Mouse (Mus musculus) forebrain, embryonic 13.5 days (tissue): Measurements from ENCODE around the gene Chd2. TPM values are rescaled to one million over a fixed set of nuclear protein-coding genes. Genes with fewer than 3 reads are reported as not detected.
A peak's percentile ranks its signal among the peaks of the same experiment; 100 is the strongest.

Experiments used
- ATAC-seq: fragments of 200-750 bp; cut with Nextera tagmentation; 2 replicates; pipeline ENCODE4 v1.8.0; 2017
- H3K27ac ChIP-seq: fragments of 300-500 bp; sonication (generic); 2 replicates; pipeline ENCODE4 v1.5.1; 2015; ENCODE audit warnings: inconsistent platforms, mild to moderate bottlenecking, moderate library complexity
- H3K27me3 ChIP-seq: fragments of 300-500 bp; sonication (generic); 2 replicates; pipeline ENCODE4 v1.6.1; 2015; ENCODE audit warnings: mild to moderate bottlenecking, inconsistent platforms
- H3K36me3 ChIP-seq: fragments of 300-500 bp; sonication (generic); 2 replicates; pipeline ENCODE4 v1.6.1; 2015; ENCODE audit warnings: mild to moderate bottlenecking, inconsistent platforms; ENCODE audit not compliant: poor library complexity, severe bottlenecking
- H3K4me1 ChIP-seq: fragments of 300-500 bp; sonication (generic); 2 replicates; pipeline ENCODE4 v1.6.1; 2015; ENCODE audit warnings: inconsistent platforms
- H3K4me2 ChIP-seq: fragments of 300-500 bp; sonication (generic); 2 replicates; pipeline ENCODE4 v1.6.1; 2015; ENCODE audit warnings: inconsistent platforms, mild to moderate bottlenecking, moderate library complexity
- H3K4me3 ChIP-seq: fragments of 300-500 bp; sonication (generic); 2 replicates; pipeline ENCODE4 v1.5.1; 2015; ENCODE audit warnings: mild to moderate bottlenecking, inconsistent platforms
- H3K9ac ChIP-seq: fragments of 300-500 bp; sonication (generic); 2 replicates; pipeline ENCODE4 v1.6.1; 2015; ENCODE audit warnings: mild to moderate bottlenecking, inconsistent platforms
- H3K9me3 ChIP-seq: fragments of 300-500 bp; sonication (generic); replicated peaks from 2 replicates; pipeline ENCODE4 v1.6.1; 2016; ENCODE audit warnings: inconsistent platforms
- WGBS: fragments of 180-500 bp; shearing (Covaris S2); methylation state at CpG from one replicate; pipeline ENCODE4 v1.1.7; 2015; 5-methylcytosine and 5-hydroxymethylcytosine counted together
- polyA plus RNA-seq: library from polyadenylated mRNA; unstranded; fragments of >200 nt; fragmentation: Nextera tagmentation; extraction: Ambion mirVana; gene quantifications from 2 replicates; pipeline ENCODE4 v1.2.1, GENCODE M21; 2015

Gene Chd2
- polyA plus RNA-seq, 1 experiment from 2014 or later, result 62.8 TPM

DNA sequence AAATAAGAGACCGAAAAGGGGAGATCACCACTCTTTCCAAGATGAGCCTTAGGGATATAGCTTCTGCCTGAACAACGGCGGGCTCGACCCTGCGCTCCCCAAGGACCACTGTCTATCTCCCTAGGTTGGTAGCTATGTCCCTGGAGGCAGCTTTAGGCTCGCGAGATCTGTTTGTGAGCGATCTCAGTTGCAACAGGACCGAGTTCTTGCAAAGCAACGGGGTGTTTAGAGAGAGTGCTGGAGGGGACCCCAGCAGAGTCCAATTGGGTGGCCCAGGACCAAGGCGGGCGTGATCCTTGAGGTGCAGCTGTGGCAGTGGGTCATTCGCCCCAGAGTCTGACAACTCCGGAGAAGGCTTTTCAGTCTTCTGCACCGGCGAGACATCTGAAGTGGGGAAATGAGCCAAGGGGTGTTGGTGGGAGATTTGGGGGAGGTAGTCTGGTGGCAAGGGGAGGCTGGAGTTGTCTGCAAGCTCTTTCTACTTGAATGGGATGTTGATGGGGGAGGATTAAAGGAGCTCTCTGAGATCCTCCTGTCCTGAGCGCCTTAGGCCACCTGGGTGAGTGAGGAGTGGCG, 151.1 kb downstream of the Chd2 start:
- H3K4me1 ChIP-seq, result peaks cover 85% of the 10 kb centered on the region
- peak overlapping the region; percentile 86 for H3K27ac ChIP-seq
- peak; percentile 20 for ATAC-seq
- H3K36me3 ChIP-seq, result peaks cover 14% of the 10 kb centered on the region
- H3K4me2 ChIP-seq, result peak overlapping the region; percentile 84
- peak overlapping the region; percentile 64 for H3K4me3 ChIP-seq
- WGBS, result 1% methylated on average over 18 of the region's 18 CpGs
- no peaks in the 10 kb centered on the region for H3K9me3 ChIP-seq
- H3K27me3 ChIP-seq, result no peaks in the 10 kb centered on the region
- H3K9ac ChIP-seq, result peak overlapping the region; percentile 91

DNA sequence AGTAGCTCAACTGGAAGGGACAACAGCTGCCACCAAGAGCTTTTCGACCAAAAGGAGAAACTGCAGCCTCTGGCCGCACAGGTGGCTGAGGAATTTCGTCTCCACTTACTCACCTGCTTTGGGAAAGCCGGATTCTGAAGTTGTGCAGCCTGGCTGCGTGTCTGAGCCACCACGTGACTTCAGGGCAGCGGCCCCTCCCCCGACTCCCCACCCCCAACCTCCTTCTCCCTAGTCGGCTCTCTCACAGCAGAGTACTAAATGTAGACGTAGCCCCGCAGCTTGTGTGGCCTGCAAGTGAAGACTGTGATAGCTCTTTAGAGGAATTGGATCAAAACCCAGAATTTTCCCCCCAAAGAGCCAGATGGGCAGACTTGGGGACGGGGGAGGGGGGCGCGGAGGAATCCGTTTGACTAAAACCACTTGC, 151.7 kb downstream of the Chd2 start:
- peak overlapping the region; percentile 86 for H3K27ac ChIP-seq
- peaks cover 86% of the 10 kb centered on the region for H3K4me1 ChIP-seq
- no peaks in the 10 kb centered on the region for H3K27me3 ChIP-seq
- H3K9me3 ChIP-seq, result no peaks in the 10 kb centered on the region
- peak overlapping the region; percentile 64 for H3K4me3 ChIP-seq
- WGBS, result 1% methylated on average over 15 of the region's 15 CpGs
- H3K4me2 ChIP-seq, result peak overlapping the region; percentile 84
- no peak for ATAC-seq
- peaks cover 12% of the 10 kb centered on the region for H3K36me3 ChIP-seq
- H3K9ac ChIP-seq, result peak overlapping the region; percentile 91

DNA sequence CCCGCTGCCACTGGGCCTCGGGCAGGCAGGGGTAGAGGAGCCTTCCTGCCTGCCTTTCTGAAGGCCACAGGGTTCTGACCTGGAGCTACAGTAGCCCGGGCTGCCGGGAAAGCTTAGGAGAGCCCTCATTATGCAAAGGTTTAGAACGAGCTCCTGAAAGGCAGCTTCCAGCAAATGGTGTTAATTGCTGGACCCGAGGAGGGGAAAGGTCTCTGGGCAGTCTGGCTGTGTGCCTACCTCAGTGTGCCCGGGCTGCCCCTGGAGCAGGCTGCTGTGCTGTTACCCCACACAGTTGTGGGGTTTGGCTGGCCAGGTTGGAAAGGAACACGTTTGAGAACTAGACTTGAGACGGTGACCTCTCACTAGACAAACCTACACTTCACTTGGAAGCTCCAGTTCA, 152.2 kb downstream of the Chd2 start:
- Histone ChIP-seq H3K9me3 (no peaks in the 10 kb centered on the region), H3K27me3 (no peaks in the 10 kb centered on the region), H3K4me3 (peak overlapping the region; percentile 64; the same call in 1 of the 2 replicates), H3K36me3 (peaks cover 8% of the 10 kb centered on the region), H3K27ac (peak overlapping the region; percentile 86), H3K9ac (peak overlapping the region; percentile 91; the same call in 1 of the 2 replicates), H3K4me1 (peaks cover 81% of the 10 kb centered on the region), H3K4me2 (peak overlapping the region; percentile 84)
- WGBS, result 5% methylated on average over 9 of the region's 9 CpGs
- ATAC-seq, result no peak

DNA sequence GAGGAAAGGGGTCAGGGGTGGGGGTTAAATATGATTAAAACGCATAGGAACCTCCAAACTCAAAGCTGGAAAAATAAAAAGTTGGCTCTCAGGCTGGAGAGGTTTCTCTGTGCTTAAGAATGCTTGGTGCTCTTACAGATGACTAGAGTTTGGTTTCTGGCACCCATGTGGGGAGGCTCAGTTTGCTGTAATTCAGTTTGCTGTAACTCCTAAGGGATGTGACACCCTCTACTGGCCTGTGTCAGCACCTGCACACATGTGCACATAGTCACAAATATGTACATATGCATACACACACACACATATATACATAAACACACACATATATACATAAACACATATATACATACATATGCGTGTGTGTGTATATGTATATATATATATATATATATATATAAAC, 152.8 kb downstream of the Chd2 start:
- H3K27ac ChIP-seq, result no peak overlapping the region
- no peak for ATAC-seq
- H3K4me1 ChIP-seq, result peaks cover 76% of the 10 kb centered on the region
- H3K9me3 ChIP-seq, result no peaks in the 10 kb centered on the region
- H3K4me2 ChIP-seq, result 0 out of 2 replicates have a peak overlapping the region, but pooled peaks have one; percentile 84
- H3K27me3 ChIP-seq, result no peaks in the 10 kb centered on the region
- H3K4me3 ChIP-seq, result no peak overlapping the region
- H3K9ac ChIP-seq, result no peak overlapping the region
- H3K36me3 ChIP-seq, result peaks cover 8% of the 10 kb centered on the region
- 69% methylated on average over 2 of the region's 2 CpGs for WGBS

DNA sequence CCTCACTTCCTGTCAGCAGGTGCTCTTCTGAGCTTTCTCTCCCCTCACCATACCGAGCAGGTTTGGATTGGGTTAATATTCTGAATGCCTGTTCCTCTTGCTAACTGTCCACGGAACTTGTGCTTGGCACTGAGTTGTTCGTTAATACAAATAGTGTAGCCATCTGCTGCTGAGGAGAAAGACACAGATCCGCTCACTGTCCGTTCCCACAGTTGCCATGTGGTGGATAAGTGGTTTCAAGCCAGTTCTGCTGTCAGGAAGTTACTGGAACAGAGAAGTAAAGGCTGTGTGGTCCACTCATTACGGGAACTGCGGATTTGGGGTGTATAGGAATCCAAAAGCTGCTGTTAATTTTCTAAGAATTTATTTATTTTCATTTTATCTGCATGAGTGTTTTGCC, 158.8 kb downstream of the Chd2 start:
- no peak for ATAC-seq
- peaks cover under 1% of the 10 kb centered on the region; the same call in 1 of the 2 replicates for H3K36me3 ChIP-seq
- peak overlapping the region; percentile 9; the same call in 1 of the 2 replicates for H3K4me2 ChIP-seq
- no peak overlapping the region for H3K9ac ChIP-seq
- no peaks in the 10 kb centered on the region for H3K9me3 ChIP-seq
- no peak overlapping the region for H3K27ac ChIP-seq
- peaks cover 63% of the 10 kb centered on the region for H3K4me1 ChIP-seq
- no peak overlapping the region for H3K4me3 ChIP-seq
- no peaks in the 10 kb centered on the region for H3K27me3 ChIP-seq
- WGBS, result 69% methylated on average over 7 of the region's 7 CpGs

DNA sequence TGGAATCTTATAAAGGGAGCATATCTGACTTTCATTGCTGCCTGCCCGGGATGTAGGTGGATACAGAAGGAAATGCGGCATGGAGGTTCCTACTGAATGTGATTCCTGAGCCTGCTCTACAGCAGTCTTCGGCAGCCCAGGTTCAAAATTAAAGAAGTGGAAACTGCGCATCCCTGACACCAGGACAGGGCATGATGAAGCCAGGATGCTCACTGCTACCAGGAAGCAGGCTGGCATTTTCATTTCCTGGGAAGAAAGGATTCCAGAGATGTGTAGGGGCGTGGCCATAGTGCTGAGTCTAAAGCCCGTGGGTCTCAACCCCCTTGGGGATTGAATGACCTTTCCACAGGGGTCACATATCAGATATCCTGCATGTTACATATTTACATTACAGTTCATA, 163.6 kb downstream of the Chd2 start:
- peak overlapping the region; percentile 78 for H3K4me3 ChIP-seq
- H3K27me3 ChIP-seq, result 0 out of 2 replicates have a peak, but pooled peaks cover 3% of the 10 kb centered on the region
- H3K9ac ChIP-seq, result peak overlapping the region; percentile 79
- H3K9me3 ChIP-seq, result no peaks in the 10 kb centered on the region
- peaks cover 68% of the 10 kb centered on the region for H3K4me1 ChIP-seq
- H3K36me3 ChIP-seq, result no peaks in the 10 kb centered on the region
- no peak for ATAC-seq
- peak overlapping the region; percentile 91 for H3K4me2 ChIP-seq
- WGBS, result 47% methylated on average over 6 of the region's 6 CpGs
- peak overlapping the region; percentile 79 for H3K27ac ChIP-seq

DNA sequence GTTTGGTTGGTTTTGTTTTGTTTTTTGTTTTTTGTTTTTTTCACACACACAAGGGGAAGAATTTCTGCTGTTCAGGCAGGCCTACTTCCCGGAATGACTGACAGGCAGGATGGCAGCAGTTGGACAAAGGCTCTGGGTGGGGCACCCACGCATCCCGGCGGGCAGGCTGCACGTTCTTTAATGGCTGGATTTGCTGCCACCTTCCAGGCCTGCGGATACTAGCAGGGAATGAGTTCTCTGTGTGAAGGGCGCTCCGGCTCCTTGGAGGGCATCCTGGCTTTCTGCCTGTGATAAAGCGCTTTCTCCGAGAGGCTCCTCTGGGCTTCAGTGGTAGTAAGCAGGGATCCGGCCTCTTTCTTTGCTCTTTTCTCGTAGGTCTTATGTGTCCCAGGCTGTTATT, 164.3 kb downstream of the Chd2 start:
- peak overlapping the region; percentile 79 for H3K9ac ChIP-seq
- no peak for ATAC-seq
- H3K4me2 ChIP-seq, result peak overlapping the region; percentile 91
- peak overlapping the region; percentile 78 for H3K4me3 ChIP-seq
- H3K4me1 ChIP-seq, result peaks cover 67% of the 10 kb centered on the region
- H3K27ac ChIP-seq, result peak overlapping the region; percentile 79
- H3K9me3 ChIP-seq, result no peaks in the 10 kb centered on the region
- H3K27me3 ChIP-seq, result 0 out of 2 replicates have a peak, but pooled peaks cover 3% of the 10 kb centered on the region
- WGBS, result 6% methylated on average over 12 of the region's 12 CpGs
- no peaks in the 10 kb centered on the region for H3K36me3 ChIP-seq

Other genes with a start within 250 kb of the Chd2 start
- gene Rgma, start 166.3 kb downstream of the Chd2 start, polyA plus RNA-seq, result 24.7 and 27.6 TPM in 2 replicates
- 15.9 and 16.7 TPM in 2 replicates for gene Fam174b, start 198.5 kb upstream of the Chd2 start, polyA plus RNA-seq